Mouse (Mus musculus) ES-Bruce4 (cell line): ENCODE results near the gene Adap1.

Experiments
- CTCF ChIP-seq: IDR thresholded peaks from one replicate; pipeline ENCODE4 v1.8.1; 2011; ENCODE audit warnings: low read depth, low read length
- EP300 ChIP-seq: IDR thresholded peaks from 2 replicates; pipeline ENCODE4 v1.6.1; 2011; ENCODE audit warnings: low read depth, low read length; ENCODE audit not compliant: insufficient read depth
- POLR2A ChIP-seq: IDR thresholded peaks from one replicate; pipeline ENCODE4 v1.8.1; 2011; ENCODE audit warnings: low read length; ENCODE audit not compliant: insufficient read depth

GRCm38 (mm10) chr5:139338891-139339290, 13.5 kb upstream of the Adap1 start:
- TF ChIP-seq CTCF, result no peak
- TF ChIP-seq POLR2A, result no peak
- no peak for TF ChIP-seq EP300
